Mouse (Mus musculus): ENCODE measurements at regions not wholly inside any gene's neighbourhood (a gene's known extent, or its start where the extent isn't known, plus 50 kb on each side); places are given as distances from the start of the nearest gene placed in this dataset.

GRCm38 (mm10) chr8:8487706-8488105 lies 173.3 kb downstream of the Efnb2 start:
- DNase-seq (ENCODE audit: low read depth, low spot score): no peak
- 56% methylated on average over 5 of the region's 5 CpGs for WGBS

- no peak for DNase-seq (ENCODE audit: low read depth, low spot score)
- WGBS: 84% methylated on average over 3 of the region's 3 CpGs
These were observed 174.2 kb downstream of the Efnb2 start for GRCm38 (mm10) chr8:8486866-8487265.

GRCm38 (mm10) chr8:8485252-8485651 lies 175.8 kb downstream of the Efnb2 start:
- WGBS: 83% methylated on average over 3 of the region's 3 CpGs
- DNase-seq (ENCODE audit: low read depth, low spot score): no peak

- DNase-seq (ENCODE audit: low read depth, low spot score): no peak
- WGBS: 57% methylated on average over 8 of the region's 8 CpGs
These were observed 176.5 kb downstream of the Efnb2 start for GRCm38 (mm10) chr8:8484546-8484945.

GRCm38 (mm10) chr8:8482707-8483480 lies 178.1 kb downstream of the Efnb2 start:
- WGBS: 70% methylated on average over 10 of the region's 10 CpGs
- no peak for DNase-seq (ENCODE audit: low read depth, low spot score)

GRCm38 (mm10) chr8:8477456-8477855 lies 183.6 kb downstream of the Efnb2 start:
- 68% methylated on average over 5 of the region's 5 CpGs for WGBS
- DNase-seq (ENCODE audit: low read depth, low spot score): no peak

GRCm38 (mm10) chr8:8468552-8468951 lies 192.5 kb downstream of the Efnb2 start:
- 43% methylated on average over 3 of the region's 3 CpGs for WGBS
- DNase-seq (ENCODE audit: low read depth, low spot score): no peak

GRCm38 (mm10) chr8:8466526-8467244 lies 194.4 kb downstream of the Efnb2 start:
- 29% methylated on average over 6 of the region's 6 CpGs for WGBS
- DNase-seq (ENCODE audit: low read depth, low spot score): no peak

- 42% methylated on average over 2 of the region's 2 CpGs for WGBS
- no peak for DNase-seq (ENCODE audit: low read depth, low spot score)
These were observed 198.6 kb downstream of the Efnb2 start for GRCm38 (mm10) chr8:8462455-8462854.

GRCm38 (mm10) chr8:8457536-8457935 lies 203.5 kb downstream of the Efnb2 start:
- 82% methylated on average over 5 of the region's 5 CpGs for WGBS
- no peak for DNase-seq (ENCODE audit: low read depth, low spot score)

- 81% methylated on average over 6 of the region's 6 CpGs for WGBS
- DNase-seq (ENCODE audit: low read depth, low spot score): no peak
These were observed 207.1 kb downstream of the Efnb2 start for GRCm38 (mm10) chr8:8453944-8454343.

- 73% methylated on average over 9 of the region's 9 CpGs for WGBS
- no peak for DNase-seq (ENCODE audit: low read depth, low spot score)
These were observed 208.8 kb downstream of the Efnb2 start for GRCm38 (mm10) chr8:8452226-8452625.

- WGBS: 92% methylated on average over 4 of the region's 4 CpGs
- DNase-seq (ENCODE audit: low read depth, low spot score): no peak
These were observed 212.1 kb downstream of the Efnb2 start for GRCm38 (mm10) chr8:8448911-8449310.

- 72% methylated on average over 6 of the region's 6 CpGs for WGBS
- DNase-seq (ENCODE audit: low read depth, low spot score): no peak
These were observed 219.5 kb downstream of the Efnb2 start for GRCm38 (mm10) chr8:8441568-8441967.

GRCm38 (mm10) chr8:8440903-8441302 lies 220.1 kb downstream of the Efnb2 start:
- DNase-seq (ENCODE audit: low read depth, low spot score): no peak
- 46% methylated on average over 8 of the region's 8 CpGs for whole genome bisulfite sequencing

- WGBS: 66% methylated on average over 4 of the region's 4 CpGs
- DNase-seq (ENCODE audit: low read depth, low spot score): no peak
These were observed 234.8 kb downstream of the Efnb2 start for GRCm38 (mm10) chr8:8426201-8426600.

GRCm38 (mm10) chr8:8423443-8423842 lies 237.6 kb downstream of the Efnb2 start:
- WGBS: 87% methylated on average over 2 of the region's 2 CpGs
- DNase-seq (ENCODE audit: low read depth, low spot score): no peak

GRCm38 (mm10) chr8:8421713-8422112 lies 239.3 kb downstream of the Efnb2 start:
- WGBS: 82% methylated on average over 5 of the region's 5 CpGs
- DNase-seq (ENCODE audit: low read depth, low spot score): no peak

- 75% methylated on average over 15 of the region's 15 CpGs for WGBS
- no peak for DNase-seq (ENCODE audit: low read depth, low spot score)
These were observed 241.4 kb downstream of the Efnb2 start for GRCm38 (mm10) chr8:8419360-8420330.

GRCm38 (mm10) chr8:8418929-8419328 lies 242.1 kb downstream of the Efnb2 start:
- DNase-seq (ENCODE audit: low read depth, low spot score): no peak
- WGBS: 87% methylated on average over 6 of the region's 6 CpGs
